Mouse (Mus musculus) forebrain, embryonic 16.5 days (tissue): ENCODE measurements around the gene Spats2l. TPM values are rescaled to one million over a fixed set of nuclear protein-coding genes. Genes with fewer than 3 reads are reported as not detected.
A peak's percentile ranks its signal among the peaks of the same experiment; 100 is the strongest.

Source experiments
- ATAC-seq: fragments of 200-750 bp; cut with Nextera tagmentation; 2 replicates; pipeline ENCODE4 v1.8.0; 2017; ENCODE audit warnings: mild to moderate bottlenecking, moderate library complexity
- H3K27ac ChIP-seq: fragments of 300-500 bp; sonication (generic); 2 replicates; pipeline ENCODE4 v1.5.1; 2014; ENCODE audit warnings: low read length, control low read depth
- H3K27me3 ChIP-seq: fragments of 300-500 bp; sonication (generic); replicated peaks from 2 replicates; pipeline ENCODE4 v1.6.1; 2014; ENCODE audit warnings: low read length; ENCODE audit not compliant: control insufficient read depth, insufficient read depth
- H3K36me3 ChIP-seq: fragments of 300-500 bp; sonication (generic); 2 replicates; pipeline ENCODE4 v1.6.1; 2014; ENCODE audit not compliant: control insufficient read depth, insufficient read depth
- H3K4me1 ChIP-seq: fragments of 300-500 bp; sonication (generic); replicated peaks from 2 replicates; pipeline ENCODE4 v1.6.1; 2014; ENCODE audit warnings: low read length; ENCODE audit not compliant: control insufficient read depth, insufficient read depth
- H3K4me2 ChIP-seq: fragments of 300-500 bp; sonication (generic); 2 replicates; pipeline ENCODE4 v1.6.1; 2014; ENCODE audit warnings: mild to moderate bottlenecking, low read length, control low read depth
- H3K4me3 ChIP-seq: fragments of 300-500 bp; sonication (generic); replicated peaks from 2 replicates; pipeline ENCODE4 v1.5.1; 2014; ENCODE audit warnings: mild to moderate bottlenecking, low read length, control low read depth
- H3K9ac ChIP-seq: fragments of 300-500 bp; sonication (generic); replicated peaks from 2 replicates; pipeline ENCODE4 v1.6.1; 2014; ENCODE audit warnings: low read depth, low read length, control low read depth
- H3K9me3 ChIP-seq: fragments of 300-500 bp; sonication (generic); 2 replicates; pipeline ENCODE4 v1.6.1; 2016; ENCODE audit warnings: low read length; ENCODE audit not compliant: control insufficient read depth
- WGBS: fragments of 180-500 bp; shearing (Covaris S2); extraction: QIAGEN DNeasy Blood & Tissue Kit; methylation state at CpG from one replicate; pipeline ENCODE4 v1.1.7; 2014; 5-methylcytosine and 5-hydroxymethylcytosine counted together
- polyA plus RNA-seq: library from polyadenylated mRNA; unstranded; fragments of >200 nt; fragmentation: Nextera tagmentation; extraction: Ambion mirVana; gene quantifications from 2 replicates; pipeline ENCODE4 v1.2.1, GENCODE M21; 2015

Gene Spats2l
- polyA plus RNA-seq, 1 experiment from 2014 or later, result 52.3 TPM

- 0 out of 2 replicates have a peak, but pooled peaks cover 2% of the 10 kb centered on the region for H3K36me3 ChIP-seq
- no peaks in the 10 kb centered on the region for H3K27me3 ChIP-seq
Observed at GRCm38 (mm10) chr1:57903793-57904192, 129.8 kb downstream of the Spats2l start.

GRCm38 (mm10) chr1:57905912-57906311, 131.9 kb downstream of the Spats2l start:
- Histone ChIP-seq H3K9me3 (no peaks in the 10 kb centered on the region), H3K27me3 (no peaks in the 10 kb centered on the region), H3K36me3 (0 out of 2 replicates have a peak, but pooled peaks cover 2% of the 10 kb centered on the region), H3K4me2 (no peak overlapping the region), H3K4me3 (no peak overlapping the region), H3K27ac (no peak overlapping the region), H3K4me1 (peaks cover 10% of the 10 kb centered on the region), H3K9ac (no peak overlapping the region)
- no peak for ATAC-seq
- 81% methylated on average over 3 of the region's 3 CpGs for WGBS

More at GRCm38 (mm10) chr1:57903793-57904192, 129.8 kb downstream of the Spats2l start:
- Histone ChIP-seq H3K4me1 (peaks cover 4% of the 10 kb centered on the region; the same call in 1 of the 2 replicates), H3K4me2 (no peak overlapping the region), H3K4me3 (no peak overlapping the region), H3K9ac (no peak overlapping the region), H3K27ac (no peak overlapping the region), H3K9me3 (no peaks in the 10 kb centered on the region)
- peak; percentile 50; the same call in 1 of the 2 replicates for ATAC-seq
- 75% methylated on average over 7 of the region's 7 CpGs for WGBS

- no peak for ATAC-seq
- Histone ChIP-seq H3K9me3 (no peaks in the 10 kb centered on the region), H3K27me3 (no peaks in the 10 kb centered on the region), H3K9ac (no peak overlapping the region), H3K36me3 (0 out of 2 replicates have a peak, but pooled peaks cover 2% of the 10 kb centered on the region), H3K27ac (no peak overlapping the region), H3K4me1 (peaks cover 10% of the 10 kb centered on the region), H3K4me3 (no peak overlapping the region), H3K4me2 (no peak overlapping the region)
Observed at GRCm38 (mm10) chr1:57906312-57906711, 132.3 kb downstream of the Spats2l start.

- ATAC-seq, result no peak
- Histone ChIP-seq H3K4me3 (no peak overlapping the region), H3K27ac (no peak overlapping the region), H3K4me2 (no peak overlapping the region), H3K9me3 (no peaks in the 10 kb centered on the region), H3K36me3 (0 out of 2 replicates have a peak, but pooled peaks cover 2% of the 10 kb centered on the region), H3K4me1 (peaks cover 10% of the 10 kb centered on the region), H3K27me3 (no peaks in the 10 kb centered on the region), H3K9ac (no peak overlapping the region)
- WGBS, result 80% methylated on average over 6 of the region's 6 CpGs
Observed at GRCm38 (mm10) chr1:57911561-57911960, 137.6 kb downstream of the Spats2l start.

GRCm38 (mm10) chr1:57917342-57917741, 143.4 kb downstream of the Spats2l start:
- no peaks in the 10 kb centered on the region for H3K4me1 ChIP-seq
- H3K4me3 ChIP-seq, result no peak overlapping the region
- H3K36me3 ChIP-seq, result no peaks in the 10 kb centered on the region
- no peaks in the 10 kb centered on the region for H3K9me3 ChIP-seq
- WGBS, result 92% methylated on average over 5 of the region's 5 CpGs
- H3K9ac ChIP-seq, result no peak overlapping the region
- no peaks in the 10 kb centered on the region for H3K27me3 ChIP-seq
- no peak overlapping the region for H3K27ac ChIP-seq
- ATAC-seq, result no peak
- H3K4me2 ChIP-seq, result no peak overlapping the region

- Histone ChIP-seq H3K4me1 (no peaks in the 10 kb centered on the region), H3K27ac (no peak overlapping the region), H3K9me3 (no peaks in the 10 kb centered on the region), H3K36me3 (no peaks in the 10 kb centered on the region), H3K4me2 (no peak overlapping the region), H3K27me3 (no peaks in the 10 kb centered on the region), H3K9ac (no peak overlapping the region), H3K4me3 (no peak overlapping the region)
- ATAC-seq, result no peak
- WGBS, result 66% methylated on average over 4 of the region's 4 CpGs
Observed at GRCm38 (mm10) chr1:57918567-57918966, 144.6 kb downstream of the Spats2l start.

- Histone ChIP-seq H3K9ac (no peak overlapping the region), H3K4me3 (no peak overlapping the region), H3K27ac (no peak overlapping the region), H3K4me2 (no peak overlapping the region), H3K27me3 (no peaks in the 10 kb centered on the region), H3K9me3 (no peaks in the 10 kb centered on the region), H3K36me3 (no peaks in the 10 kb centered on the region), H3K4me1 (no peaks in the 10 kb centered on the region)
- WGBS, result 27% methylated on average over 1 of the region's 1 CpGs
- no peak for ATAC-seq
Observed at GRCm38 (mm10) chr1:57934287-57934686, 160.3 kb downstream of the Spats2l start.

GRCm38 (mm10) chr1:57940691-57941090, 166.7 kb downstream of the Spats2l start:
- Histone ChIP-seq H3K9ac (no peak overlapping the region), H3K9me3 (no peaks in the 10 kb centered on the region), H3K4me1 (peaks cover 7% of the 10 kb centered on the region), H3K36me3 (no peaks in the 10 kb centered on the region), H3K4me3 (no peak overlapping the region), H3K27ac (no peak overlapping the region), H3K27me3 (no peaks in the 10 kb centered on the region), H3K4me2 (no peak overlapping the region)
- WGBS, result 11% methylated on average over 10 of the region's 10 CpGs
- peak; percentile 78 for ATAC-seq

GRCm38 (mm10) chr1:57941095-57941494, 167.1 kb downstream of the Spats2l start:
- no peak overlapping the region for H3K9ac ChIP-seq
- no peak for ATAC-seq

GRCm38 (mm10) chr1:57941734-57942133, 167.8 kb downstream of the Spats2l start:
- no peaks in the 10 kb centered on the region for H3K9me3 ChIP-seq
- H3K36me3 ChIP-seq, result no peaks in the 10 kb centered on the region
- H3K27me3 ChIP-seq, result no peaks in the 10 kb centered on the region
- H3K4me2 ChIP-seq, result no peak overlapping the region
- no peak overlapping the region for H3K4me3 ChIP-seq
- H3K27ac ChIP-seq, result no peak overlapping the region
- ATAC-seq, result no peak
- WGBS, result 37% methylated on average over 11 of the region's 11 CpGs
- H3K9ac ChIP-seq, result no peak overlapping the region
- peaks cover 7% of the 10 kb centered on the region for H3K4me1 ChIP-seq

More at GRCm38 (mm10) chr1:57941095-57941494, 167.1 kb downstream of the Spats2l start:
- WGBS, result 40% methylated on average over 7 of the region's 7 CpGs
- Histone ChIP-seq H3K36me3 (no peaks in the 10 kb centered on the region), H3K27me3 (no peaks in the 10 kb centered on the region), H3K4me3 (no peak overlapping the region), H3K9me3 (no peaks in the 10 kb centered on the region), H3K27ac (no peak overlapping the region), H3K4me2 (no peak overlapping the region), H3K4me1 (peaks cover 7% of the 10 kb centered on the region)
